Mouse (Mus musculus) adrenal gland, adult (tissue): ENCODE measurements at regions not wholly inside any gene's neighbourhood (a gene's known extent, or its start where the extent isn't known, plus 50 kb on each side); places are given as distances from the start of the nearest gene placed in this dataset.
A peak's percentile ranks its signal among the peaks of the same experiment; 100 is the strongest.

Experiments used
- DNase-seq, 2 experiments: peaks; one replicate each; pipeline ENCODE4 v3.0.0; 2022 to 2023; ENCODE audit warnings: low spot score in 1 of 2; ENCODE audit not compliant: inconsistent age in 2 of 2

- DNase-seq: peak; percentile 29 to 70
Observed at GRCm38 (mm10) chr14:31891500-31892185, 61.2 kb upstream of the Ankrd28 start.

DNA sequence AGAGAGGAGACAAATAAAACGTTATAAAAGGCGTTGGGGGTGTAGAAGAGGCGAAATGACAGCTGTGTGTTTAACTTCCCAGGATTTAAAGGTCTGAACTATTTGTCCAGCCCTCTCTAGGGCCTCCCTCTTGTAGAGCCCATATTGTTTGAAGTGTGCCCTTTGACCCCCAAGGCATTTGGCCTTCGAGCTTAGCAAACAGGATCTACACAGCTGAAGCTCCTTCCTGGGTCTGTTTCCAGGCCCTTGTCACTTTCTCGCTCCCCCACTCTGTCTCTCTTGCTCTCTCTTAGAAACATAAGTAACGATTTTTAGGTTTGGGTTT, 61.7 kb upstream of the Ankrd28 start:
- DNase-seq: no peak

DNA sequence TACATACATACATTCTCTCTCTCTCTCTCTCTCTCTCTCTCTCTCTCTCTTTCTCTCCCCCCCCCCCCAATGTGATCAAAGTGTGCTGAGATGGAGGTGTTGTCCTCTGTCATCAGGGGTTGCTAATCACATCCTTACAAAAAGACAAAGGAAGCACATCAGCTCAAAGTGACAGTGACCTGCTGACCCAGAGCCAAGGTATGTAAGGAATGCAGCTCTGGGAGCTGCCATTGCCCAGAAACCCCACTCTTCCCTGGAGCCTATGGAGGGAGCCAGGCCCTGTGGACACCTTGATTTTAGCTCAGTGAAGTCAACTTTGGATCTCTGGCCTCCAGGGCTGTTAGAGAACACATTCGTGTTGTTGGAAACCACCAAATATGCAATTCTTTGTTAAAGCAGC, 66.0 kb upstream of the Ankrd28 start:
- DNase-seq: no peak

DNA sequence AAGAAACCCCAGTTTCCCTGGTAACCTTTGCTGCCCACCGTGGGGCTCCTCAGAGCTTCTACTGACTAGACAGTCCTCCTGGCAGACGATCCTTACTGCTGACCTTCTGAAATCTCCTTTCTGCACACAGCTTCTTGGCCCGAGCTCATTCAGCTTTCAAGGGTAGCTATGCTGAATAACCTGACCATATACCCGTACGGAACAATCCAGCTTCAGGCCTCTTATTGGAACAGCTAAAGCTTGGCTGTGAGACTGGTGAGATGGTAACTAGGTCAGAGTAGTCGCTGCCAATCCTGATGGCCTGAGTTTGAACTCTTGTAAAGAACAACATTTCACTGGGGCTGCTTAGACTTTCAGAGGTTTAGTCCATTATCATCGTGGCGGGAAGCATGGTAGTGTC, 69.1 kb upstream of the Ankrd28 start:
- DNase-seq: no peak

DNA sequence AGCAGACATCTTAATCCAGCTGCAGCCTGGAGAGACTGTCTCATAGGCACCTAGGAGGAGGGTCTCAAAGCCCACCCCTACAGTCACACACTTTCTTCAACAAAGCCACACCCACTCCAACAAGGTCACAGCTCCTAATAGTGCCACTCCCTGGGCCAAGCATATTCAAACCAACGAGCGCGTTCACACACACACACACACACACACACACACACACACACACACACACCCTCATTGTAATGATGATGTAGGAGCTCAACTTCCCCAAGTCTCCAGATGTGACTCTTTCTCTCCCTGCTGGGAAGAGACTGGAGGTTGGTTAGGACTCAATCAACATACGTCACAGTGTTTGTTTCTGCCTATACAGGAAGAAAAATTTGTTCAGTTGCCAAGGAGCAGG, 69.5 kb upstream of the Ankrd28 start:
- DNase-seq: no peak

- peak; percentile 10 to 69 for DNase-seq
Observed at GRCm38 (mm10) chr14:31901901-31902300, 71.5 kb upstream of the Ankrd28 start.

DNA sequence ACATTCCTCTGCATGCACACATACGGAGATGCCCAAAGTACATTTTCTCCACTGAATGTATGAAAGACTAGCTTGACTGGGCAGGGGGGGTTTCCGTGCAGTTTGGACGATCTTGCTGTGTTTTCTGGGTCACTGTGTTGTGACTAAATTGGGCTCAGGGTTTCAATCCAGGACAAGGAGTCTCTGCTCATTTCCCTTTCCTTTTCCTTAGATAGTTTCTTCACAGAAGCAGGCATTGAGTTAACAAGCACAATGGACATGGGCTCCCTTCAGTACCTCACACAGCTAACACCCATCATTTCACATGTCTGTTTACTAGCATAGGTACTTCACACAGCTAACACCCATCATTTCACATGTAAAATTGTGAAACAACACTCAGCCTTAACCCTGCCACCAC, 73.2 kb upstream of the Ankrd28 start:
- DNase-seq: no peak

DNA sequence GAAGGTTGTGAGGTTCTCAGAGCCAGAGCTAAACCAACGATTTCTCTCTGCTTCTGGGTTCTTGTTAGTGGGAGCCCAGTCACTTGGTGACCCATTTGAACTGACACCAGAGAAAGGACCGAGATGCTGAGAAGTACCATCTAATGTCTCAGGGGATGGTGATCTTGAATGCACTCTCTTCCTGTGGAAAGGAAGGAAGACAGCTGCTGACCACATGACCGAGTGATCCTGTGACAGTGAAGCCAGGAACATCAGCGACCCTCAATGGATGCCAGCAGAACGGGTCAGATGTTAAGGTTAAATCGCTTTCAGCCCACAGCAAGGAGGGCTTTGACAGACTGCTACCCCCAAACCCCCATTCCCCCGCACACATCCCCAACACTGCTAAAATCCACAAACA, 78.1 kb upstream of the Ankrd28 start:
- no peak for DNase-seq

- DNase-seq: peak in 1 of 2 experiments; percentile 46
Observed at GRCm38 (mm10) chr14:31909291-31909690, 78.8 kb upstream of the Ankrd28 start.

DNA sequence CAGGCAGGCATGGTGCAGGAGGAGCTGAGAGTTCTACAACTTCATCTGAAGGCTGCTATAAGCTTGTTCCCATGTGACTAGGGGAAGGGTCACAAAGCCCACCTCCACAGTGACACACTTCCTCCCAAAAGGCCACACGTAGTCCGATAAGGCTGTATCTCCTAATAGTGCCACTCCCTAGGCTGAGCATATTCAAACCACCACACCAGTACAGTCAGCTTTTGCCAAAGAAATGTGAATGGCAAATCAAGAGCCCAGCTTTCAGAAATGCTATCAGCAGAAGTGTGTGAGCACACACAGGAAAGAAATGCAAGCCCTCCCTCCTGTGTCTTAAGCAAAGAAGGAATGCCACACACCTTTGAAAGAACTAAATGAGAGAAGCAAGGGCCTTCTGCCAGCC, 80.4 kb upstream of the Ankrd28 start:
- DNase-seq: no peak

GRCm38 (mm10) chr14:31918461-31918860, 88.0 kb upstream of the Ankrd28 start:
- DNase-seq: no peak

DNA sequence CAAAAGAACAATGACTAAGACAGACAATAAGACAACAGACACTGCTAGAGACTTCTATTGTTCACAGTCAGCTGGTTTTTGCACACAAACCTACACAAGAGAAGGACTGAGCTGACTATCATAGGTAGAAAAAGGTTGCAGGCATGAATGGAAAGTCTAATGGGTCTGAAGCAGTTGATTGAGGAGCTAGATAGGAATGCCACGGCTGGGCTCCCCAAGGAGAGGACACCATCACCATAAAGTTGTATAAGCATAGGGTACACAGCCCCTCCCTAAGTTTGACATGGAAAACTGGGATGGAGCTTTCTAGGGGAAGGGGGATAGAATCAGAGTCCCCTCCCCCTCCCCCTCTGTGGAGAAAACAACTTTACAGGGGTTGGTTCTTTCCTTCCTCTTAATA, 88.5 kb upstream of the Ankrd28 start:
- DNase-seq: no peak

GRCm38 (mm10) chr14:31929161-31929707, 98.8 kb upstream of the Ankrd28 start:
- no peak for DNase-seq

DNA sequence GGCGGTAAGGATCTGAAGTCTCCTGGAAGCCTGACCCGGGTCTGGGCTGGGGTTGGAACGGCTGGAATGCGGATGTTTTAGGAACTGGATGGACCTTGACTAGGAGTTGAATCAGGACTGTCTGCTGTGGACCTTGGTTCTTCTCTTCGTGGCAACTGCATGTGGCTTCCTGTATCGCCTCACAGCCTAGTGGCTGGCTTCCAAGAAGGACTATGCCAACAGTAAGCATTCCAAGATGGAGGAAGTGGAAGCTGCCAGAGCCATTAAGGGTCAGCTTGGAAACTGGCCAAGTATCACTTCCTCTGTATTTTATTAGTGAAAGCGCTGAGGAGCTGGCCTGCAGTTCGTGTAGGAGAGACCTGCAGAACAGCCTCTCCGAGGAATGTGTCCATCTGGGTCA, 98.4 kb upstream of the Galnt15 start:
- peak; percentile 74 to 86 for DNase-seq

DNA sequence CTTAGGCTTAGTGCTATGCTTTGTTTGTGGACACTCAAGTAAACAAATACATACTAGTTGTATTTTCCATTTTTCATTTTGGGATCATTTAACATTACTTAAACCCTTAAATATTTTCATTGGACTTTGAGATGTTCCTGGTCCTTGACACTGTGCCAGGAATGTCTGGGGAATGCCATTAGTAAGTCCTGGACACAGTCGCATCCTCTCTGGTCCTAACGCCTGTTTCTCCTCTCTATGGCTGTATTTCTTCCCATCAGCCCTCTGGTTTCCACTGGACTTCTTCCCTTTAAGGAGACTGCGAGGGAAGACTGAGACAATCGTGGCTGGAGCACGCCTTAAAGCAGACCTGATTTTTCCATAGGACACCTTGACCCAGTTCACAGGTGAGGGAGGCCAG, 96.8 kb upstream of the Galnt15 start:
- DNase-seq: peak in 1 of 2 experiments; percentile 64

DNA sequence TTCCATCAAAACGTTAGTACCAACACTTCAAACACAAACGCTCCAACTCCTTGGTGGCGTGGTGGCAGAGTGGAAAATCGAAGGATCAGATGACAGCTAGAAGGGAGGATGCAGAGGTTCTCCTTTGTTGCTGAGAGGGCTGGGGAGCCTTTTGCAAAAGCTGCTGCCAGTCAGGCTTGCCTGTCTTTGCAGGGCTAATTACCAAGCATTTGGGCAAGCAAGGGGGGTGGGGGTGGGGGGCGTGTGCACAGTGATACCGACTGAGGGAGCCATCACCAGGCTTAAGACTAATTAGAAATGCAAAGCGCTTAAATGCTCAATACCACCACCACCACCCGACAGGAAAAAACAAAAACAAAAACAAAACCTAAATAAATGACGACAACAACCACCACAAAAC, 95.3 kb upstream of the Galnt15 start:
- no peak for DNase-seq

DNA sequence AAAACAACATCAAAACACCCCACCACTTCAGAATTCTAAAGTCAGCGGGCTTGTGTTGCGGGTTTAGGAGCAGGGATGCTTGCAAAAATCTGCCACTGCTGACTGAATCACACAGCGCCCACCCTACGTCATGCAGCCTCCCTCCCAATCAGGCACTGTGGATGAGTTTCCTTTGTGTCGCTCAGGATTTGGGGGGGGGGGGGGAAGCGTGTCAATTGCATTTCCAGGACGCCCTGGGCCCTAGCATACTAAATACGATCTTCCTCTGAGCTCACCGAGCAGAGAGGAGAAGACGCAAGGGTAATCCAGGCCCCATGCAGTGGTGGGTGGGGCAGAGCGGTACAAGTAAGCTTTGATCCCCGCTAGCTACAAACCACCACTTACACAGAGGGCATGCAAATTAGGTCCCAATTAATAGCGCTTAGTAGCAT, 94.9 kb upstream of the Galnt15 start:
- DNase-seq: peak in 1 of 2 experiments; percentile 52

GRCm38 (mm10) chr14:31934321-31934720, 94.5 kb upstream of the Galnt15 start:
- DNase-seq: peak in 1 of 2 experiments; percentile 53

GRCm38 (mm10) chr14:31934771-31935170, 94.0 kb upstream of the Galnt15 start:
- DNase-seq: no peak

DNA sequence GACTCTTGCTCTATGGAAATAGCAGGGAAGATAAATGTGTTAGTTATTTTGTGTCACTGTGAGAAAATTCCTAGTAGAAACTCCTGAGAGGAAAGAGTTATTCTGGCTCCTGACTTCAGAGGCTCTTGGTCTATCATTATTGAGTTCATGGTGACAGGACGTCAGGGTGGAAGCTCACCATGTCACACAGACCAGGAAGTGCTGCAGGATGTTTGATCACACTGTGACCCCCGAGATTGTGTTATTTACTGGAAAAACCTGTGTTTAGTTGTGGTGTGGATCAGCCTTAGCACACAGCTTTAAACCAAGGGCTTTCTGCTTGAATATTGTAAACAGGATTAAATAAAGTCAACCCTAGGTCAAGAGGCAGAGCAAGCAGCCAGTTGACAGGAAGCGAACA, 93.4 kb upstream of the Galnt15 start:
- DNase-seq: no peak

- DNase-seq: no peak
Observed at GRCm38 (mm10) chr14:31936581-31936980, 92.2 kb upstream of the Galnt15 start.

GRCm38 (mm10) chr14:31940900-31941299, 87.9 kb upstream of the Galnt15 start:
- DNase-seq: no peak
